Mouse (Mus musculus) cortical plate, adult 2 months (tissue): ENCODE results near the gene Ncam1.

ENCODE experiments used
- CTCF ChIP-seq: fragments of 200-500 bp; IDR thresholded peaks from 2 replicates; pipeline ENCODE4 v1.5.1; 2011; ENCODE audit warnings: mild to moderate bottlenecking, control low read depth, low read length; ENCODE audit not compliant: insufficient read depth; ENCODE audit errors: extremely low read depth
- POLR2A ChIP-seq: fragments of 200-500 bp; IDR thresholded peaks from 2 replicates; pipeline ENCODE4 v1.6.1; 2011; ENCODE audit warnings: mild to moderate bottlenecking, low read length, control low read depth; ENCODE audit not compliant: insufficient read depth; ENCODE audit errors: extremely low read depth

GRCm38 (mm10) chr9:49679270-49679669 lies 119.5 kb downstream of the Ncam1 start:
- TF ChIP-seq POLR2A (no peak), CTCF (no peak)
